Mouse (Mus musculus): ENCODE results near the gene Rangrf.

- TF ChIP-seq POLR2A (IDR thresholded peaks at IDR 0.05; ENCODE audit: low read depth, low read length) = no peak
- no peak for TF ChIP-seq CTCF (IDR thresholded peaks at IDR 0.05; ENCODE audit: extremely low read depth, insufficient read length, insufficient replicate concordance, low read depth, low read length)
Observed at GRCm38 (mm10) chr11:68975601-68976000, 616 bp upstream of the Rangrf start.

Measured in small intestine, adult 2 months (tissue).